Mouse (Mus musculus) brain, embryonic 14.5 days (tissue): Measurements from ENCODE around the gene Eif2ak1. TPM values are rescaled to one million over a fixed set of nuclear protein-coding genes. Genes with fewer than 3 reads are reported as not detected.
"Not testable (repeated sequence)": the region's sequence is repeated elsewhere in the genome, so short reads cannot be mapped to it uniquely, and the experiment has no call there.

Experiments used
- DNase-seq: peaks from one replicate; pipeline ENCODE4 v3.0.0-alpha.2; 2011; ENCODE audit warnings: low read depth
- CTCF ChIP-seq: fragments of 200-500 bp; IDR thresholded peaks from 2 replicates; pipeline ENCODE4 v1.5.1; 2012; ENCODE audit warnings: inconsistent platforms, mild to moderate bottlenecking, moderate library complexity, borderline replicate concordance; ENCODE audit not compliant: insufficient read depth, insufficient read length; ENCODE audit errors: extremely low read depth
- POLR2A ChIP-seq: fragments of 200-500 bp; IDR thresholded peaks from 2 replicates; pipeline ENCODE4 v1.6.1; 2012; ENCODE audit warnings: mild to moderate bottlenecking, inconsistent platforms, borderline replicate concordance; ENCODE audit not compliant: poor library complexity, insufficient read depth, insufficient read length, severe bottlenecking; ENCODE audit errors: extremely low read depth
- polyA plus RNA-seq: library from polyadenylated mRNA; depleted of rRNA; stranded (reverse); fragments of >200 nt; gene quantifications from 2 replicates; pipeline ENCODE4 v1.2.3, GENCODE M21; 2012; rRNA removed

The Eif2ak1 gene
- polyA plus RNA-seq = 26.1 and 31.8 TPM in 2 replicates

- peak; percentile 98 for DNase-seq
- TF ChIP-seq CTCF (peak; percentile 50; the same call in 1 of the 2 replicates), POLR2A (peak; percentile 56; the same call in 1 of the 2 replicates)
Observed at GRCm38 (mm10) chr5:143817116-143817930, at the start of gene Eif2ak1. Eif2ak1 (plus strand) TSS chr5:143817788.

- DNase-seq = no peak
- TF ChIP-seq CTCF (no peak), POLR2A (no peak)
Observed at GRCm38 (mm10) chr5:143781951-143782350, 35.6 kb upstream of the Eif2ak1 start.

GRCm38 (mm10) chr5:143785391-143785790, 32.2 kb upstream of the Eif2ak1 start:
- TF ChIP-seq POLR2A (no peak), CTCF (no peak)
- DNase-seq = peak; percentile 15

- DNase-seq = not testable (repeated sequence)
Observed at GRCm38 (mm10) chr5:143801216-143801615, 16.4 kb upstream of the Eif2ak1 start.

GRCm38 (mm10) chr5:143804056-143804765, 13.4 kb upstream of the Eif2ak1 start:
- no peak for TF ChIP-seq CTCF
- TF ChIP-seq POLR2A = no peak
- DNase-seq = no peak

- TF ChIP-seq POLR2A (no peak), CTCF (no peak)
- no peak for DNase-seq
Observed at GRCm38 (mm10) chr5:143807268-143807667, 10.3 kb upstream of the Eif2ak1 start.

- no peak for DNase-seq
- TF ChIP-seq POLR2A (no peak), CTCF (no peak)
Observed at GRCm38 (mm10) chr5:143809421-143810090, 8.0 kb upstream of the Eif2ak1 start.

- no peak for DNase-seq
- TF ChIP-seq POLR2A (no peak), CTCF (no peak)
Observed at GRCm38 (mm10) chr5:143811653-143812052, 5.9 kb upstream of the Eif2ak1 start.

- TF ChIP-seq POLR2A = no peak
- no peak for TF ChIP-seq CTCF
- no peak for DNase-seq
Observed at GRCm38 (mm10) chr5:143814626-143815025, 3.0 kb upstream of the Eif2ak1 start.

- TF ChIP-seq CTCF (no peak), POLR2A (no peak)
- DNase-seq = no peak
Observed at GRCm38 (mm10) chr5:143817931-143818311, 333 bp downstream of the Eif2ak1 start.

GRCm38 (mm10) chr5:143818461-143818860, 873 bp downstream of the Eif2ak1 start:
- DNase-seq = no peak
- TF ChIP-seq CTCF (no peak), POLR2A (no peak)

- no peak for DNase-seq
- TF ChIP-seq CTCF = no peak
- TF ChIP-seq POLR2A = no peak
Observed at GRCm38 (mm10) chr5:143818949-143819348, 1.4 kb downstream of the Eif2ak1 start.
